Mouse (Mus musculus): ENCODE data around the gene E2f1.

DNA sequence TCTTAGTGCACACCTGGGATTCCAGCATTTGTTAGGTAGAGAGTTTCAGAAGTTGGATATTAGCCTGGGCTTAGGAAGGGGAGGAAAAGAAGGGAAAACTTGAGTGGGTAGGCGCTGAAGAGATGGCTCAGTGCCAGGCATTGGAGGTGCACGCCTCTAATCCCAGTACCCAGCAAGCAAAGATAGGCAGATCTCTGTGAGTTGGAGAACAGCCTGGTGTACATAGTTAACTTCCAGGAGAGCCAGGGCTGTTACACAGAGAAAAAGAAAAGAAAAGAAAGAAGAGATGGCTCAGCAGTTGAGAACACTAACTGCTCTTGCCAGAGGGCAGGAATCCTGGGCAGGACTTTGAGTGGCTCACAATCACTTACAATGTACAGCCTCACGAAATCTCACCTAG is 43.2 kb downstream of the E2f1 start:
- TF ChIP-seq CTCF (IDR thresholded peaks at IDR 0.05; ENCODE audit: control insufficient read depth, insufficient read depth, low read length) (no peak), POLR2A (IDR thresholded peaks at IDR 0.05; ENCODE audit: borderline replicate concordance, control insufficient read depth, low read depth, low read length) (no peak)

Data from bone marrow, adult 2 months (tissue).